Mouse (Mus musculus) intestine, embryonic 16.5 days (tissue): ENCODE results near the gene Slc2a12. TPM values are rescaled to one million over a fixed set of nuclear protein-coding genes. Genes with fewer than 3 reads are reported as not detected.

ENCODE experiments used
- ATAC-seq: fragments of 200-750 bp; cut with Nextera tagmentation; 2 replicates; pipeline ENCODE4 v1.8.0; 2017; ENCODE audit warnings: moderate TSS enrichment, moderate library complexity
- H3K27ac ChIP-seq: fragments of 300-500 bp; sonication (generic); 2 replicates; pipeline ENCODE4 v1.5.1; 2014; ENCODE audit warnings: mild to moderate bottlenecking, low read length
- H3K27me3 ChIP-seq: fragments of 300-500 bp; sonication (generic); replicated peaks from 2 replicates; pipeline ENCODE4 v1.6.1; 2014; ENCODE audit warnings: low read length, control low read depth, mixed read lengths; ENCODE audit not compliant: control insufficient read depth, insufficient read depth
- H3K36me3 ChIP-seq: fragments of 300-500 bp; sonication (generic); 2 replicates; pipeline ENCODE4 v1.6.1; 2014; ENCODE audit warnings: low read length, control low read depth; ENCODE audit not compliant: control insufficient read depth, insufficient read depth
- H3K4me1 ChIP-seq: fragments of 300-500 bp; sonication (generic); 2 replicates; pipeline ENCODE4 v1.6.1; 2014; ENCODE audit warnings: low read length, control low read depth, mixed read lengths; ENCODE audit not compliant: control insufficient read depth, insufficient read depth
- H3K4me2 ChIP-seq: fragments of 300-500 bp; sonication (generic); 2 replicates; pipeline ENCODE4 v1.6.1; 2014; ENCODE audit warnings: low read depth, low read length, control low read depth
- H3K4me3 ChIP-seq: fragments of 300-500 bp; sonication (generic); 2 replicates; pipeline ENCODE4 v1.5.1; 2014; ENCODE audit warnings: mild to moderate bottlenecking, low read length
- H3K9ac ChIP-seq: fragments of 300-500 bp; sonication (generic); 2 replicates; pipeline ENCODE4 v1.6.1; 2014; ENCODE audit warnings: low read depth, low read length
- H3K9me3 ChIP-seq: fragments of 300-500 bp; sonication (generic); 2 replicates; pipeline ENCODE4 v1.6.1; 2016; ENCODE audit warnings: low read length, control low read depth; ENCODE audit not compliant: control insufficient read depth
- WGBS: fragments of 180-500 bp; shearing (Covaris S2); extraction: QIAGEN DNeasy Blood & Tissue Kit; methylation state at CpG from one replicate; pipeline ENCODE4 v1.1.7; 2014; 5-methylcytosine and 5-hydroxymethylcytosine counted together
- polyA plus RNA-seq: library from polyadenylated mRNA; unstranded; fragments of >200 nt; fragmentation: Nextera tagmentation; extraction: Ambion mirVana; gene quantifications from 2 replicates; pipeline ENCODE4 v1.2.1, GENCODE M21; 2015

Gene Slc2a12
- polyA plus RNA-seq, 1 experiment from 2014 or later, result 0.38 TPM

GRCm38 (mm10) chr10:22658534-22659385 lies 13.9 kb downstream of the Slc2a12 start:
- Histone ChIP-seq H3K27me3 (no peaks in the 10 kb centered on the region), H3K9me3 (no peaks in the 10 kb centered on the region), H3K9ac (peak overlapping the region; percentile 19; the same call in 1 of the 2 replicates), H3K4me3 (no peak overlapping the region), H3K36me3 (no peaks in the 10 kb centered on the region), H3K27ac (no peak overlapping the region), H3K4me2 (0 out of 2 replicates have a peak overlapping the region, but pooled peaks have one; percentile 30), H3K4me1 (no peaks in the 10 kb centered on the region)
- ATAC-seq, result no peak; the same call in 1 of the 2 replicates
- 43% methylated on average over 23 of the region's 23 CpGs for WGBS

GRCm38 (mm10) chr10:22659386-22659725 lies 14.5 kb downstream of the Slc2a12 start:
- WGBS, result 88% methylated on average over 10 of the region's 10 CpGs
- H3K27me3 ChIP-seq, result no peaks in the 10 kb centered on the region
- H3K4me2 ChIP-seq, result no peak overlapping the region
- H3K4me3 ChIP-seq, result no peak overlapping the region
- ATAC-seq, result no peak
- no peaks in the 10 kb centered on the region for H3K9me3 ChIP-seq
- no peaks in the 10 kb centered on the region for H3K4me1 ChIP-seq
- no peak overlapping the region for H3K9ac ChIP-seq
- no peaks in the 10 kb centered on the region for H3K36me3 ChIP-seq
- no peak overlapping the region for H3K27ac ChIP-seq

- whole genome bisulfite sequencing, result 90% methylated on average over 5 of the region's 5 CpGs
- Histone ChIP-seq H3K4me3 (no peak overlapping the region), H3K4me1 (no peaks in the 10 kb centered on the region), H3K27ac (no peak overlapping the region), H3K9me3 (no peaks in the 10 kb centered on the region), H3K4me2 (no peak overlapping the region), H3K36me3 (no peaks in the 10 kb centered on the region), H3K27me3 (no peaks in the 10 kb centered on the region), H3K9ac (no peak overlapping the region)
- no peak for ATAC-seq
Measured at GRCm38 (mm10) chr10:22660286-22661000, 15.6 kb downstream of the Slc2a12 start.

- no peak overlapping the region for H3K4me2 ChIP-seq
- H3K4me1 ChIP-seq, result no peaks in the 10 kb centered on the region
- WGBS, result 82% methylated on average over 13 of the region's 13 CpGs
- H3K4me3 ChIP-seq, result no peak overlapping the region
- no peak overlapping the region for H3K27ac ChIP-seq
- no peak overlapping the region for H3K9ac ChIP-seq
- no peaks in the 10 kb centered on the region for H3K9me3 ChIP-seq
- ATAC-seq, result no peak
- no peaks in the 10 kb centered on the region for H3K36me3 ChIP-seq
- H3K27me3 ChIP-seq, result no peaks in the 10 kb centered on the region
Measured at GRCm38 (mm10) chr10:22668509-22668908, 23.7 kb downstream of the Slc2a12 start.

- no peaks in the 10 kb centered on the region for H3K36me3 ChIP-seq
- H3K27me3 ChIP-seq, result no peaks in the 10 kb centered on the region
- no peak overlapping the region for H3K4me3 ChIP-seq
- no peak for ATAC-seq
- H3K27ac ChIP-seq, result no peak overlapping the region
- no peaks in the 10 kb centered on the region for H3K9me3 ChIP-seq
- no peak overlapping the region for H3K9ac ChIP-seq
- no peak overlapping the region for H3K4me2 ChIP-seq
- H3K4me1 ChIP-seq, result no peaks in the 10 kb centered on the region
- WGBS, result 92% methylated on average over 8 of the region's 8 CpGs
Measured at GRCm38 (mm10) chr10:22674176-22674575, 29.4 kb downstream of the Slc2a12 start.

GRCm38 (mm10) chr10:22675848-22676630 lies 31.2 kb downstream of the Slc2a12 start:
- Histone ChIP-seq H3K27ac (no peak overlapping the region), H3K4me2 (no peak overlapping the region), H3K27me3 (no peaks in the 10 kb centered on the region), H3K4me1 (no peaks in the 10 kb centered on the region), H3K4me3 (no peak overlapping the region), H3K36me3 (no peaks in the 10 kb centered on the region), H3K9me3 (no peaks in the 10 kb centered on the region), H3K9ac (no peak overlapping the region)
- no peak for ATAC-seq
- WGBS, result 77% methylated on average over 13 of the region's 13 CpGs

- WGBS, result 85% methylated on average over 9 of the region's 9 CpGs
- H3K27ac ChIP-seq, result no peak overlapping the region
- no peak for ATAC-seq
- H3K9me3 ChIP-seq, result no peaks in the 10 kb centered on the region
- no peak overlapping the region for H3K9ac ChIP-seq
- no peaks in the 10 kb centered on the region for H3K36me3 ChIP-seq
- H3K4me2 ChIP-seq, result no peak overlapping the region
- H3K27me3 ChIP-seq, result no peaks in the 10 kb centered on the region
- no peak overlapping the region for H3K4me3 ChIP-seq
- peaks cover 8% of the 10 kb centered on the region for H3K4me1 ChIP-seq
Measured at GRCm38 (mm10) chr10:22696236-22696635, 51.4 kb downstream of the Slc2a12 start.

- Histone ChIP-seq H3K4me1 (peaks cover 8% of the 10 kb centered on the region), H3K4me3 (no peak overlapping the region)
- WGBS, result 77% methylated on average over 7 of the region's 7 CpGs
Measured at GRCm38 (mm10) chr10:22696864-22697263, 52.1 kb downstream of the Slc2a12 start.

More at GRCm38 (mm10) chr10:22696864-22697263, 52.1 kb downstream of the Slc2a12 start:
- no peak overlapping the region for H3K4me2 ChIP-seq
- ATAC-seq, result no peak
- H3K27me3 ChIP-seq, result no peaks in the 10 kb centered on the region
- H3K27ac ChIP-seq, result no peak overlapping the region
- no peaks in the 10 kb centered on the region for H3K36me3 ChIP-seq
- H3K9ac ChIP-seq, result no peak overlapping the region
- H3K9me3 ChIP-seq, result no peaks in the 10 kb centered on the region
